Mouse (Mus musculus): ENCODE results near the gene Mepce. TPM values are rescaled to one million over a fixed set of nuclear protein-coding genes. Genes with fewer than 3 reads are reported as not detected.
A peak's percentile ranks its signal among the peaks of the same experiment; 100 is the strongest.

Mepce gene
- polyA plus RNA-seq, 1 experiment from 2014 or later, result 8.2 TPM

DNA sequence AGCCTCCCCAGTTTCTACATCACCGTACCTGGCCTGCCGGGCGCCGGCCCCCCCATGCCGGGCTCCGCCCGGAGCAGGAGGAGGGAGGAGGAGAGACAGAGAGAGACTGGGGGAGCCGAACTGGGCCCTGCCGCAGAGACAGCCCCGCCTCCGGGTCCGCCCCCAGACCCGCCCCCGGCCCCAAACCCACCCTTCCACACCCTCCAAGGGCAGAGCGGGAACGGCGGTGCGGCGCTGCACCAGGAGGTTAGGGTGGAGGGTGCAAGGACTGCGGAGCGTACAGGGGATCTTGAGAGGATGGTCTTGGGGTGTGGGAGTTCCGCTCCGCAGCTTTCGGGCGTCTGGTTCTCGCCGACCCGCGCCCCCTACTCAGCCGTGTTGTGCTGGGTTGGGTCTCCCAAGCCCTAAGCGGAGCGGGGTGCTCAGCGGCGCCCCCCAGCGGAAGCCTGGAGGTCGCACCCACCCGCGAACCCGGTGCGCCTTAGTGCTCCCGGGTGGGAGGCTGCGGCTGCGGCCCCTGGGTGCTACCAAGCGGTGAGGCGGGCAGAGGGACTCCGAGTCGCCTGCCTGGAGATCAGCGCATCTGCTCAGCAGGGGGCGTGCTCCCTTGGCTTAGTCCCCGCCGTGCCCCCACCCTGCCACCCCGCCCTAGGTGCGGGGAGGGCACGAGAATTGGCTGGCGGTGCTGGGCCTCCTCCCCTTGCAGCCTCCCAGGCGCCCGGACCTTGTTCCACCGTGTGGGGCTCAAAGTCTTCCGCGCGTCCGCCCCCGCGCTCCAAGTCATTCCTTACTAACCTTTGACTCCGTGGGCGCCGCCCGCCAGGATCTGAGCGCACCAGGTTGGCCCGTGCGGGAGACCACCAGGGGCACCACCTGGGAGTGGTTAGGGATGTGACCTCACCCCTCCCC lies 46.2 kb downstream of the Mepce start, which contains the start of gene Nyap1:
Gene Nyap1, minus strand, starts transcription at position 585 of the 909 bp plus-strand sequence.
- Histone ChIP-seq H3K36me3 (ENCODE audit: control insufficient read depth, insufficient read depth, low read length) (no peaks in the 10 kb centered on the region), H3K27ac (ENCODE audit: low read length) (peak within 1 kb of the TSS; percentile 86), H3K9me3 (replicated peaks; ENCODE audit: control insufficient read depth, low read length) (no peaks in the 10 kb centered on the region), H3K4me2 (ENCODE audit: low read depth, low read length) (peak within 1 kb of the TSS; percentile 79), H3K9ac (ENCODE audit: low read length) (peak within 1 kb of the TSS; percentile 82), H3K27me3 (ENCODE audit: control insufficient read depth, insufficient read depth, low read length) (no peaks in the 10 kb centered on the region), H3K4me1 (ENCODE audit: control insufficient read depth, insufficient read depth, low read length) (peaks cover 9% of the 10 kb centered on the region; the same call in 1 of the 2 replicates), H3K4me3 (replicated peaks; ENCODE audit: low read length) (peak within 1 kb of the TSS; percentile 69)
- peak; percentile 84 for ATAC-seq (ENCODE audit: insufficient read depth, low FRiP score)
- WGBS, result under 1% methylated on average over 66 of the region's 71 CpGs

DNA sequence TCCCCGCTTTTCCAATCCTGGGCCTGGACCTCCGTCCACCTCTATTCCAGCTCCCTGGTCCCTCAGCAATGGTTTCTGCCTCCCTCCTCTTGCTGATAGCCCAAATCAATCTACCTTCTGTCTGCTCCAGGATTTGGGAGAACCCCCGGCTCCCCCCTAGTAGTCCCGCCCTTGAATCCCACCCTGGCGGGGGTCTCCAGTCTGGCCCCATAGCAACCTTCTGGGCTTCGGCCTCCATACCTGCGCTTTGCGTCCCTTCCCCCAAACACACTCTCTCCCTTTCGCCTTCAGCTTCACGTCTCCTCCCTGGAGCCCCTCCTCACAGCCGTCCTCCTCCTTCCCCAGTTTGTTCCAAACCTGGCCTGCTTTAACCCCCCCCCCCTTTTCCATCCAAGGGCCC lies 46.9 kb downstream of the Mepce start:
- Histone ChIP-seq H3K27ac (ENCODE audit: low read length) (peak overlapping the region; percentile 86), H3K36me3 (ENCODE audit: control insufficient read depth, insufficient read depth, low read length) (no peaks in the 10 kb centered on the region), H3K9me3 (replicated peaks; ENCODE audit: control insufficient read depth, low read length) (no peaks in the 10 kb centered on the region), H3K4me2 (ENCODE audit: low read depth, low read length) (peak overlapping the region; percentile 79), H3K27me3 (ENCODE audit: control insufficient read depth, insufficient read depth, low read length) (no peaks in the 10 kb centered on the region), H3K4me1 (ENCODE audit: control insufficient read depth, insufficient read depth, low read length) (peaks cover 9% of the 10 kb centered on the region; the same call in 1 of the 2 replicates), H3K9ac (ENCODE audit: low read length) (peak overlapping the region; percentile 82), H3K4me3 (replicated peaks; ENCODE audit: low read length) (peak overlapping the region; percentile 69)
- WGBS, result 17% methylated on average over 11 of the region's 11 CpGs
- ATAC-seq (ENCODE audit: insufficient read depth, low FRiP score), result 0 out of 2 replicates have a peak, but pooled peaks have one; percentile 11

DNA sequence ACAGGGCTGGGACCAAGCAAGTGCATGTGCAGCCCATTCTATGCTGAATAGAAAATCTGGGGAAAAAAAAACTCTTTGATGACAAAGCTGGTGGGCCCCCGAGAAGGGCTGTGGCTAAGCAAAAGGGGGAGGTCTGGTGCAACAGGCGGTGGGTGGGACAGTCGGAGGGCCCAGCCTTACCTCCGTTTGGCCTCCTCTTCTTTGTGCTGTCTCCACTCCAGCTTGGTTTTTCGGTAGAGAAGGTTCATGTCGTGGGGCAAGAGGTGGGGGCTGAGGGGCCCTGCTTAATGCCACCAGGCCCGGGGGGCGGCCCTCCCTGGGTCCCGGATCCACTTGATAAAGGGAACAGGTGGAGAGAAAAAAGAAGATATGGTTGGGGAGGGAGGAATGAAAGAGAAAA lies 48.0 kb downstream of the Mepce start:
- peak overlapping the region; percentile 21; the same call in 1 of the 2 replicates for H3K27ac ChIP-seq (ENCODE audit: low read length)
- WGBS, result 54% methylated on average over 9 of the region's 9 CpGs
- no peaks in the 10 kb centered on the region for H3K36me3 ChIP-seq (ENCODE audit: control insufficient read depth, insufficient read depth, low read length)
- peak overlapping the region; percentile 69; the same call in 1 of the 2 replicates for H3K4me3 ChIP-seq (replicated peaks; ENCODE audit: low read length)
- H3K9me3 ChIP-seq (replicated peaks; ENCODE audit: control insufficient read depth, low read length), result no peaks in the 10 kb centered on the region
- ATAC-seq (ENCODE audit: insufficient read depth, low FRiP score), result no peak
- H3K9ac ChIP-seq (ENCODE audit: low read length), result no peak overlapping the region
- H3K27me3 ChIP-seq (ENCODE audit: control insufficient read depth, insufficient read depth, low read length), result no peaks in the 10 kb centered on the region
- peaks cover 11% of the 10 kb centered on the region for H3K4me1 ChIP-seq (ENCODE audit: control insufficient read depth, insufficient read depth, low read length)
- H3K4me2 ChIP-seq (ENCODE audit: low read depth, low read length), result peak overlapping the region; percentile 79

GRCm38 (mm10) chr5:137738516-137738915 lies 48.9 kb downstream of the Mepce start:
- no peak overlapping the region for H3K27ac ChIP-seq (ENCODE audit: low read length)
- no peak overlapping the region for H3K4me3 ChIP-seq (replicated peaks; ENCODE audit: low read length)
- no peaks in the 10 kb centered on the region; the same call in 1 of the 2 replicates for H3K36me3 ChIP-seq (ENCODE audit: control insufficient read depth, insufficient read depth, low read length)
- no peaks in the 10 kb centered on the region for H3K27me3 ChIP-seq (ENCODE audit: control insufficient read depth, insufficient read depth, low read length)
- H3K9me3 ChIP-seq (replicated peaks; ENCODE audit: control insufficient read depth, low read length), result no peaks in the 10 kb centered on the region
- H3K4me2 ChIP-seq (ENCODE audit: low read depth, low read length), result peak overlapping the region; percentile 15; the same call in 1 of the 2 replicates
- peak overlapping the region; percentile 21; the same call in 1 of the 2 replicates for H3K9ac ChIP-seq (ENCODE audit: low read length)
- WGBS, result 51% methylated on average over 5 of the region's 5 CpGs
- H3K4me1 ChIP-seq (ENCODE audit: control insufficient read depth, insufficient read depth, low read length), result peaks cover 16% of the 10 kb centered on the region
- ATAC-seq (ENCODE audit: insufficient read depth, low FRiP score), result no peak

GRCm38 (mm10) chr5:137737400-137737940 lies 50.0 kb downstream of the Mepce start:
- no peaks in the 10 kb centered on the region for H3K27me3 ChIP-seq (ENCODE audit: control insufficient read depth, insufficient read depth, low read length)
- no peak overlapping the region for H3K27ac ChIP-seq (ENCODE audit: low read length)
- no peak overlapping the region for H3K4me3 ChIP-seq (replicated peaks; ENCODE audit: low read length)
- ATAC-seq (ENCODE audit: insufficient read depth, low FRiP score), result no peak
- H3K9ac ChIP-seq (ENCODE audit: low read length), result no peak overlapping the region
- WGBS, result 79% methylated on average over 6 of the region's 6 CpGs
- H3K4me1 ChIP-seq (ENCODE audit: control insufficient read depth, insufficient read depth, low read length), result peaks cover 16% of the 10 kb centered on the region
- no peaks in the 10 kb centered on the region for H3K9me3 ChIP-seq (replicated peaks; ENCODE audit: control insufficient read depth, low read length)
- H3K36me3 ChIP-seq (ENCODE audit: control insufficient read depth, insufficient read depth, low read length), result no peaks in the 10 kb centered on the region; the same call in 1 of the 2 replicates
- H3K4me2 ChIP-seq (ENCODE audit: low read depth, low read length), result no peak overlapping the region

DNA sequence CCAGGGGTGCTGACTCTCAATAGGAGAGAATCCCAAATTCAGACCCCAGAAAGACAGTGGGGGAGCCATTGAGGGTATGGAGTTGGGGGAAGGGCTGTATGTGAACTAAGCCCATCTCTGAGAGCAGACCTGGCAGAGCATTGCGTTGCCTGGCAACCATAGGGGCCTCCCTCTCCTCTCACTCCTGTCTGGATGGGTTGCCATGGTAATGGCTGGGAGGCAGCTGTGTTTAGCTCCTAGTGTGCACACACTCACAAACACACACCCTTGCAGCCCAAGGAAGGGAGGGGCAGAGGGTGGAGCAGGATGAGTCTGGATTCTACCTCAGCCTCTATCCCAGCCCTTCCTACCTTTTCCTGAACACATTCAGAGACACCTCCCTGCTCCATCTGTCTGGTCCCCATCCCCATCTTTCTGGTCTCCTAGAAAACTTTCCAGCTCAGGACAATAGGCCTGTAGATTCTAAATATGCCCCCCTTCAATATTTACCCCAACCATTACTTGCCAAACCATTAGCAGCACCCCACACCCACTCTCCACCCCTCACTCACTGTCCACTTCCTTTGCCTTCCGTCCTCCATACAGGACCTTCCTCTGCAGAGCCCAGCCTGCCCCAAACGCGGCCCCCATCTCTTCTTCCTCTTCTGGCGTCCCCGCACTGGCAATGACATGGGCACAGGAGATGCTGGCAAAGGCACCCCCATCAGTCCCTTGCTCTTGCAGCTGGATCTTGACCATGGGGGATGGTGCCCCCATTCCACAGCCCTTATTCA lies 53.0 kb downstream of the Mepce start:
- H3K9ac ChIP-seq (ENCODE audit: low read length), result no peak overlapping the region; the same call in 1 of the 2 replicates
- ATAC-seq (ENCODE audit: insufficient read depth, low FRiP score), result peak; percentile 44; the same call in 1 of the 2 replicates
- no peak overlapping the region for H3K4me3 ChIP-seq (replicated peaks; ENCODE audit: low read length)
- H3K36me3 ChIP-seq (ENCODE audit: control insufficient read depth, insufficient read depth, low read length), result no peaks in the 10 kb centered on the region; the same call in 1 of the 2 replicates
- 62% methylated on average over 6 of the region's 6 CpGs for WGBS
- peaks cover 7% of the 10 kb centered on the region; the same call in 1 of the 2 replicates for H3K4me1 ChIP-seq (ENCODE audit: control insufficient read depth, insufficient read depth, low read length)
- H3K27me3 ChIP-seq (ENCODE audit: control insufficient read depth, insufficient read depth, low read length), result no peaks in the 10 kb centered on the region
- H3K9me3 ChIP-seq (replicated peaks; ENCODE audit: control insufficient read depth, low read length), result no peaks in the 10 kb centered on the region
- H3K27ac ChIP-seq (ENCODE audit: low read length), result no peak overlapping the region
- no peak overlapping the region for H3K4me2 ChIP-seq (ENCODE audit: low read depth, low read length)

DNA sequence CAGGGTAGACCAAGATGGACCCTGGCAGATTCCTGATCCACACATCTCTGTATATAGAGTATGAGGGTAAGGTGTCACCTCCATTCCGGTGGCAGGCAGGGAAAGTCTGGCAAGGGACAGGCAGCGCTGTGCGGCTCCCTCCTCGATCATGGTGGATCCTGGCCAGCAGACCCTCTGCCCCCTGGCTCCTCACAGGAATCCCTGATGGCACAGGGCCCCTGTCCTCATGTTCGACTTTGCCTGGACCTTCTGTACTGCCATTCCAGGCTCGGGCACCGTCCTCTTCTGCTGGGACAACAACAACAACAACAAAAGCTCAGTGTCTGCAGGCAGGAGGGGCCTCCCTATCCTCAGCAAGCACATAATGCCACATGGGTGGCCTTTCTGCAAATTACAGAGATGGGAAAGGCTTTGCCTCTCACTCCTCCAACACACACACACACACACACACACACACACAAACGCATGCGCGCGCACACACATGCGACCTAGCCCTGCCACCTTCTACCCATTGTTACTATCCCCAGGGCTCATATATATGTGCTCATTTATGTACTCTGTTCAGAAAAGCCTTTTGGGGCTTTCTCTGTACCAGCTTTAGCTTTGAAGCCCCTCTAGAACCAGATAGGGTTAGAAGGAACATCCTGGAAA lies 53.7 kb downstream of the Mepce start:
- H3K9ac ChIP-seq (ENCODE audit: low read length), result no peak overlapping the region; the same call in 1 of the 2 replicates
- 85% methylated on average over 12 of the region's 12 CpGs for WGBS
- no peak for ATAC-seq (ENCODE audit: insufficient read depth, low FRiP score)

More for the DNA sequence above, 53.7 kb downstream of the Mepce start:
- no peak overlapping the region for H3K4me2 ChIP-seq (ENCODE audit: low read depth, low read length)
- H3K4me3 ChIP-seq (replicated peaks; ENCODE audit: low read length), result no peak overlapping the region
- peaks cover 7% of the 10 kb centered on the region; the same call in 1 of the 2 replicates for H3K4me1 ChIP-seq (ENCODE audit: control insufficient read depth, insufficient read depth, low read length)
- no peaks in the 10 kb centered on the region; the same call in 1 of the 2 replicates for H3K36me3 ChIP-seq (ENCODE audit: control insufficient read depth, insufficient read depth, low read length)
- H3K9me3 ChIP-seq (replicated peaks; ENCODE audit: control insufficient read depth, low read length), result no peaks in the 10 kb centered on the region
- no peak overlapping the region for H3K27ac ChIP-seq (ENCODE audit: low read length)
- H3K27me3 ChIP-seq (ENCODE audit: control insufficient read depth, insufficient read depth, low read length), result no peaks in the 10 kb centered on the region

Measured in stomach, embryonic 16.5 days (tissue).